Mouse (Mus musculus) C2C12 (cell line): ENCODE measurements at regions not wholly inside any gene's neighbourhood (a gene's known extent, or its start where the extent isn't known, plus 50 kb on each side); places are given as distances from the start of the nearest gene placed in this dataset.

Experiments
- H3K27me3 ChIP-seq: one replicate; pipeline ENCODE4 v1.6.1; 2011; ENCODE audit not compliant: control insufficient read depth, insufficient read depth, insufficient read length
- H3K36me3 ChIP-seq: one replicate; pipeline ENCODE4 v1.6.1; 2011; ENCODE audit not compliant: control insufficient read depth, insufficient read depth
- H3K4me3 ChIP-seq: one replicate; pipeline ENCODE4 v1.5.1; 2011; ENCODE audit warnings: mild to moderate bottlenecking, control low read depth; ENCODE audit not compliant: poor library complexity, insufficient read depth, severe bottlenecking
- H3K79me2 ChIP-seq: one replicate; pipeline ENCODE4 v1.6.1; 2011; ENCODE audit not compliant: control insufficient read depth, insufficient read depth
- H3K79me3 ChIP-seq: one replicate; pipeline ENCODE4 v1.6.1; 2011; ENCODE audit warnings: low read depth, control low read depth
- H3ac ChIP-seq: one replicate; pipeline ENCODE3; 2011; ENCODE audit warnings: low read depth; ENCODE audit not compliant: control insufficient read depth, insufficient read length
- CEBPB ChIP-seq: IDR thresholded peaks from one replicate; pipeline ENCODE4 v1.6.1; 2011; ENCODE audit warnings: low read depth, mild to moderate bottlenecking, control low read depth, moderate library complexity
- CTCF ChIP-seq: IDR thresholded peaks from one replicate; pipeline ENCODE4 v1.5.1; 2011; ENCODE audit not compliant: control insufficient read depth, insufficient read depth, insufficient read length
- FOSL1 ChIP-seq: IDR thresholded peaks from one replicate; pipeline ENCODE4 v1.8.0; 2011; ENCODE audit warnings: mild to moderate bottlenecking, low read length; ENCODE audit not compliant: poor library complexity, insufficient read depth, severe bottlenecking
- MAX ChIP-seq: IDR thresholded peaks from one replicate; pipeline ENCODE4 v1.6.1; 2011; ENCODE audit warnings: mild to moderate bottlenecking, control low read depth
- MYOD1 ChIP-seq: IDR thresholded peaks from one replicate; pipeline ENCODE4 v1.6.1; 2011; ENCODE audit warnings: low read depth; ENCODE audit not compliant: control insufficient read depth, insufficient read length
- MYOG ChIP-seq: IDR thresholded peaks from one replicate; pipeline ENCODE4 v1.6.1; 2011; ENCODE audit not compliant: control insufficient read depth, insufficient read length; ENCODE audit errors: extremely low read depth
- USF1 ChIP-seq: IDR thresholded peaks from one replicate; pipeline ENCODE4 v1.6.1; 2011; ENCODE audit warnings: low read depth, mild to moderate bottlenecking, control low read depth, moderate library complexity

GRCm38 (mm10) chr12:95347786-95348185 is 344.2 kb upstream of the Flrt2 start:
- TF ChIP-seq MAX (no peak), FOSL1 (no peak), CTCF (no peak), MYOG (no peak), CEBPB (no peak), USF1 (no peak)
- Histone ChIP-seq H3K79me3 (no peaks in the 10 kb centered on the region), H3K79me2 (no peaks in the 10 kb centered on the region), H3ac (no peak overlapping the region), H3K36me3 (no peaks in the 10 kb centered on the region), H3K27me3 (no peaks in the 10 kb centered on the region), H3K4me3 (no peak overlapping the region)

GRCm38 (mm10) chr12:95355151-95355550 is 336.9 kb upstream of the Flrt2 start:
- Histone ChIP-seq H3K79me3 (no peaks in the 10 kb centered on the region), H3ac (no peak overlapping the region), H3K4me3 (no peak overlapping the region), H3K79me2 (no peaks in the 10 kb centered on the region), H3K36me3 (no peaks in the 10 kb centered on the region), H3K27me3 (no peaks in the 10 kb centered on the region)
- TF ChIP-seq MYOD1, result no peak
- no peak for TF ChIP-seq CEBPB
- TF ChIP-seq CTCF, result no peak
- no peak for TF ChIP-seq MAX
- TF ChIP-seq MYOG, result no peak
- TF ChIP-seq USF1, result no peak
- no peak for TF ChIP-seq FOSL1

- Histone ChIP-seq H3K4me3 (no peak overlapping the region), H3K36me3 (no peaks in the 10 kb centered on the region), H3K79me3 (no peaks in the 10 kb centered on the region), H3ac (no peak overlapping the region), H3K27me3 (no peaks in the 10 kb centered on the region), H3K79me2 (no peaks in the 10 kb centered on the region)
- TF ChIP-seq CTCF (no peak), MAX (no peak), USF1 (no peak), MYOD1 (no peak), FOSL1 (no peak), MYOG (no peak), CEBPB (no peak)
Measured at GRCm38 (mm10) chr12:95384248-95384964, 307.6 kb upstream of the Flrt2 start.

- TF ChIP-seq USF1 (no peak), MYOG (no peak), CEBPB (no peak), CTCF (no peak), FOSL1 (no peak), MYOD1 (no peak), MAX (no peak)
Measured at GRCm38 (mm10) chr12:95385688-95386087, 306.3 kb upstream of the Flrt2 start.

GRCm38 (mm10) chr12:95388185-95388584 is 303.8 kb upstream of the Flrt2 start:
- no peaks in the 10 kb centered on the region for H3K36me3 ChIP-seq
- no peak overlapping the region for H3ac ChIP-seq
- no peak for TF ChIP-seq MAX
- no peak for TF ChIP-seq MYOG
- TF ChIP-seq USF1, result no peak
- TF ChIP-seq CTCF, result no peak
- TF ChIP-seq FOSL1, result no peak
- TF ChIP-seq CEBPB, result no peak
- TF ChIP-seq MYOD1, result no peak
- no peak overlapping the region for H3K4me3 ChIP-seq
- no peaks in the 10 kb centered on the region for H3K27me3 ChIP-seq
- H3K79me2 ChIP-seq, result no peaks in the 10 kb centered on the region
- no peaks in the 10 kb centered on the region for H3K79me3 ChIP-seq

More at GRCm38 (mm10) chr12:95385688-95386087, 306.3 kb upstream of the Flrt2 start:
- no peaks in the 10 kb centered on the region for H3K79me2 ChIP-seq
- H3ac ChIP-seq, result no peak overlapping the region
- no peaks in the 10 kb centered on the region for H3K79me3 ChIP-seq
- no peaks in the 10 kb centered on the region for H3K27me3 ChIP-seq
- no peak overlapping the region for H3K4me3 ChIP-seq
- no peaks in the 10 kb centered on the region for H3K36me3 ChIP-seq

GRCm38 (mm10) chr12:95392821-95393220 is 299.2 kb upstream of the Flrt2 start:
- Histone ChIP-seq H3K79me3 (no peaks in the 10 kb centered on the region), H3ac (no peak overlapping the region)
- TF ChIP-seq FOSL1 (no peak), CEBPB (no peak), MYOD1 (no peak), MYOG (no peak), USF1 (no peak), CTCF (no peak), MAX (no peak)

More at GRCm38 (mm10) chr12:95392821-95393220, 299.2 kb upstream of the Flrt2 start:
- H3K79me2 ChIP-seq, result no peaks in the 10 kb centered on the region
- no peaks in the 10 kb centered on the region for H3K36me3 ChIP-seq
- no peaks in the 10 kb centered on the region for H3K27me3 ChIP-seq
- no peak overlapping the region for H3K4me3 ChIP-seq
